Mouse (Mus musculus): Measurements from ENCODE around the gene Nim1k.
"Not testable (repeated sequence)": the region's sequence is repeated elsewhere in the genome, so short reads cannot be mapped to it uniquely, and the experiment has no call there.

Nim1k gene

GRCm38 (mm10) chr13:119727608-119728387 is 27.9 kb downstream of the Nim1k start:
- no peak for DNase-seq

- no peak for DNase-seq
Measured at GRCm38 (mm10) chr13:119724541-119724940, 31.1 kb downstream of the Nim1k start.

- no peak for DNase-seq
Measured at GRCm38 (mm10) chr13:119723368-119723767, 32.3 kb downstream of the Nim1k start.

- no peak for DNase-seq
Measured at GRCm38 (mm10) chr13:119722447-119722846, 33.2 kb downstream of the Nim1k start.

- DNase-seq: no peak
Measured at GRCm38 (mm10) chr13:119716105-119716504, 39.6 kb downstream of the Nim1k start.

- no peak for DNase-seq
Measured at GRCm38 (mm10) chr13:119713821-119714220, 41.9 kb downstream of the Nim1k start.

- DNase-seq: no peak
Measured at GRCm38 (mm10) chr13:119713107-119713787, 42.4 kb downstream of the Nim1k start.

- DNase-seq: no peak
Measured at GRCm38 (mm10) chr13:119712463-119712862, 43.2 kb downstream of the Nim1k start.

- no peak for DNase-seq
Measured at GRCm38 (mm10) chr13:119710268-119710610, 45.4 kb downstream of the Nim1k start.

GRCm38 (mm10) chr13:119709388-119710267 is 46.1 kb downstream of the Nim1k start:
- no peak for DNase-seq

- DNase-seq: no peak
Measured at GRCm38 (mm10) chr13:119708941-119709340, 46.7 kb downstream of the Nim1k start.

GRCm38 (mm10) chr13:119707906-119708305 is 47.8 kb downstream of the Nim1k start:
- no peak for DNase-seq

- DNase-seq: no peak
Measured at GRCm38 (mm10) chr13:119706953-119707352, 48.7 kb downstream of the Nim1k start.

- not testable (repeated sequence) for DNase-seq
Measured at GRCm38 (mm10) chr13:119706278-119706880, 49.3 kb downstream of the Nim1k start.

GRCm38 (mm10) chr13:119704280-119704679 is 51.4 kb downstream of the Nim1k start:
- no peak for DNase-seq

GRCm38 (mm10) chr13:119698436-119698835 is 57.2 kb downstream of the Nim1k start:
- DNase-seq: no peak

- DNase-seq: no peak
Measured at GRCm38 (mm10) chr13:119696496-119696895, 59.2 kb downstream of the Nim1k start.

GRCm38 (mm10) chr13:119695676-119696075 is 60.0 kb downstream of the Nim1k start:
- no peak for DNase-seq

- DNase-seq: not testable (repeated sequence)
Measured at GRCm38 (mm10) chr13:119691958-119692357, 63.7 kb downstream of the Nim1k start.

- DNase-seq: no peak
Measured at GRCm38 (mm10) chr13:119690876-119691620, 64.6 kb downstream of the Nim1k start.

- DNase-seq: peak; percentile 100
Measured at GRCm38 (mm10) chr13:119690039-119690728, 65.5 kb downstream of the Nim1k start, which contains the start of gene Hmgcs1. Gene Hmgcs1 (plus strand): TSS chr13:119690379.

- DNase-seq: no peak
Measured at GRCm38 (mm10) chr13:119689709-119690038, 66.0 kb downstream of the Nim1k start.
